Mouse (Mus musculus) brain, embryonic 14.5 days (tissue): ENCODE results near the gene Esrrg.

Experiments used
- CTCF ChIP-seq: fragments of 200-500 bp; IDR thresholded peaks from 2 replicates; pipeline ENCODE4 v1.5.1; 2012; ENCODE audit warnings: inconsistent platforms, mild to moderate bottlenecking, moderate library complexity, borderline replicate concordance; ENCODE audit not compliant: insufficient read depth, insufficient read length; ENCODE audit errors: extremely low read depth
- POLR2A ChIP-seq: fragments of 200-500 bp; IDR thresholded peaks from 2 replicates; pipeline ENCODE4 v1.6.1; 2012; ENCODE audit warnings: mild to moderate bottlenecking, inconsistent platforms, borderline replicate concordance; ENCODE audit not compliant: poor library complexity, insufficient read depth, insufficient read length, severe bottlenecking; ENCODE audit errors: extremely low read depth

DNA sequence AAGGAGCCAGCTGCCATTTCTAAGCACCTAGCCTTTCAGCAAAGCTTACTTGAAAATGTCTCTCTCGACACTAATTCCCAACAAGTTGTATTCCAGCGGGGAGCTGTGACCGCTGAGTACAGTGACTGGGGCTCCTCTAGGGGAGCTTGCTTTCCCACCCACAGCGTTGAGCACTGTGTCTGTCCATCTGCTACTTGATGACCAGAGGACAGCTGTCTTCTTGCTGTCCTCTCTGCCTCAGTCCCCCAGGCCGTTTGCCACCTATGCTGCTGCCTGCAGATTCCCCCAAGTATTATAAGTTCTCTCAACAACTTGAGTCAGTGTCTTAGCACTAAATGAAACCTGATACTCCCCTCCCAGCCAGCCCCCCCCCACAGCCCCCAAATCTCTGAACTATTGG, 195.4 kb downstream of the Esrrg start:
- TF ChIP-seq POLR2A (no peak), CTCF (no peak)
